Mouse (Mus musculus) limb, embryonic 12.5 days (tissue): ENCODE measurements around the gene Itih4. TPM values are rescaled to one million over a fixed set of nuclear protein-coding genes. Genes with fewer than 3 reads are reported as not detected.

Source experiments
- ATAC-seq: fragments of 200-750 bp; cut with Nextera tagmentation; 2 replicates; pipeline ENCODE4 v1.8.0; 2017; ENCODE audit warnings: low read depth, moderate TSS enrichment; ENCODE audit not compliant: insufficient number of reproducible peaks, insufficient read depth, low FRiP score, low TSS enrichment
- H3K27ac ChIP-seq: fragments of 300-500 bp; sonication (generic); 2 replicates; pipeline ENCODE4 v1.5.1; 2016; ENCODE audit warnings: mild to moderate bottlenecking, moderate library complexity
- H3K27me3 ChIP-seq: fragments of 300-500 bp; sonication (generic); 2 replicates; pipeline ENCODE4 v1.6.1; 2016; ENCODE audit warnings: mild to moderate bottlenecking, moderate library complexity
- H3K36me3 ChIP-seq: fragments of 300-500 bp; sonication (generic); 2 replicates; pipeline ENCODE4 v1.6.1; 2016; ENCODE audit warnings: mild to moderate bottlenecking, moderate library complexity
- H3K4me1 ChIP-seq: fragments of 300-500 bp; sonication (generic); replicated peaks from 2 replicates; pipeline ENCODE4 v1.6.1; 2016
- H3K4me2 ChIP-seq: fragments of 300-500 bp; sonication (generic); 2 replicates; pipeline ENCODE4 v1.6.1; 2016; ENCODE audit warnings: mild to moderate bottlenecking, moderate library complexity
- H3K4me3 ChIP-seq: fragments of 300-500 bp; sonication (generic); replicated peaks from 2 replicates; pipeline ENCODE4 v1.5.1; 2016; ENCODE audit warnings: mild to moderate bottlenecking
- H3K9ac ChIP-seq: fragments of 300-500 bp; sonication (generic); replicated peaks from 2 replicates; pipeline ENCODE4 v1.6.1; 2016; ENCODE audit warnings: mild to moderate bottlenecking, moderate library complexity
- H3K9me3 ChIP-seq: fragments of 300-500 bp; sonication (generic); 2 replicates; pipeline ENCODE4 v1.6.1; 2016; ENCODE audit warnings: mild to moderate bottlenecking, moderate library complexity
- WGBS: fragments of 180-500 bp; shearing (Covaris S2); methylation state at CpG from one replicate; pipeline ENCODE4 v1.1.7; 2016; 5-methylcytosine and 5-hydroxymethylcytosine counted together
- polyA plus RNA-seq: library from polyadenylated mRNA; unstranded; fragments of >200 nt; fragmentation: Nextera tagmentation; extraction: Ambion mirVana; gene quantifications from 2 replicates; pipeline ENCODE4 v1.2.1, GENCODE M21; 2016

Itih4 gene
- polyA plus RNA-seq, 1 experiment from 2014 or later: 0.10 TPM

GRCm38 (mm10) chr14:30907814-30908265 is 21.6 kb downstream of the Itih4 start:
- 87% methylated on average over 3 of the region's 3 CpGs for WGBS
- Histone ChIP-seq H3K27me3 (no peaks in the 10 kb centered on the region), H3K36me3 (no peaks in the 10 kb centered on the region), H3K9ac (no peak overlapping the region), H3K4me1 (no peaks in the 10 kb centered on the region), H3K4me2 (no peak overlapping the region), H3K27ac (no peak overlapping the region), H3K4me3 (no peak overlapping the region), H3K9me3 (no peaks in the 10 kb centered on the region)
- ATAC-seq: no peak

- H3K4me2 ChIP-seq: no peak overlapping the region
- H3K4me3 ChIP-seq: no peak overlapping the region
- no peaks in the 10 kb centered on the region for H3K9me3 ChIP-seq
- no peak overlapping the region for H3K9ac ChIP-seq
- no peaks in the 10 kb centered on the region for H3K4me1 ChIP-seq
- no peaks in the 10 kb centered on the region for H3K27me3 ChIP-seq
- H3K27ac ChIP-seq: no peak overlapping the region
- no peak for ATAC-seq
- no peaks in the 10 kb centered on the region for H3K36me3 ChIP-seq
- 90% methylated on average over 8 of the region's 8 CpGs for WGBS
These were observed 24.9 kb downstream of the Itih4 start for GRCm38 (mm10) chr14:30911141-30911540.

- 85% methylated on average over 8 of the region's 8 CpGs for WGBS
- no peak overlapping the region for H3K4me3 ChIP-seq
- ATAC-seq: no peak
These were observed 26.4 kb downstream of the Itih4 start for GRCm38 (mm10) chr14:30912641-30913040.

GRCm38 (mm10) chr14:30913404-30913803 is 27.1 kb downstream of the Itih4 start:
- ATAC-seq: no peak
- no peaks in the 10 kb centered on the region for H3K4me1 ChIP-seq
- H3K4me2 ChIP-seq: no peak overlapping the region
- no peaks in the 10 kb centered on the region for H3K9me3 ChIP-seq
- no peak overlapping the region for H3K9ac ChIP-seq
- H3K27me3 ChIP-seq: no peaks in the 10 kb centered on the region
- 93% methylated on average over 5 of the region's 5 CpGs for WGBS
- no peaks in the 10 kb centered on the region for H3K36me3 ChIP-seq
- no peak overlapping the region for H3K27ac ChIP-seq
- H3K4me3 ChIP-seq: no peak overlapping the region

More at GRCm38 (mm10) chr14:30912641-30913040, 26.4 kb downstream of the Itih4 start:
- no peaks in the 10 kb centered on the region for H3K27me3 ChIP-seq
- no peaks in the 10 kb centered on the region for H3K9me3 ChIP-seq
- H3K36me3 ChIP-seq: no peaks in the 10 kb centered on the region
- no peak overlapping the region for H3K27ac ChIP-seq
- no peaks in the 10 kb centered on the region for H3K4me1 ChIP-seq
- no peak overlapping the region for H3K9ac ChIP-seq
- H3K4me2 ChIP-seq: no peak overlapping the region

- H3K4me2 ChIP-seq: no peak overlapping the region
- H3K27ac ChIP-seq: no peak overlapping the region
- no peak for ATAC-seq
- no peak overlapping the region for H3K9ac ChIP-seq
- H3K9me3 ChIP-seq: no peaks in the 10 kb centered on the region
- no peak overlapping the region for H3K4me3 ChIP-seq
- no peaks in the 10 kb centered on the region for H3K36me3 ChIP-seq
- whole genome bisulfite sequencing: 86% methylated on average over 1 of the region's 1 CpGs
- H3K27me3 ChIP-seq: no peaks in the 10 kb centered on the region
- H3K4me1 ChIP-seq: no peaks in the 10 kb centered on the region
These were observed 30.2 kb downstream of the Itih4 start for GRCm38 (mm10) chr14:30916516-30916915.

- Histone ChIP-seq H3K36me3 (no peaks in the 10 kb centered on the region), H3K27ac (no peak overlapping the region), H3K9me3 (no peaks in the 10 kb centered on the region), H3K4me1 (no peaks in the 10 kb centered on the region), H3K27me3 (no peaks in the 10 kb centered on the region), H3K9ac (no peak overlapping the region), H3K4me3 (no peak overlapping the region), H3K4me2 (no peak overlapping the region)
- 61% methylated on average over 8 of the region's 8 CpGs for WGBS
- ATAC-seq: no peak
These were observed 35.9 kb downstream of the Itih4 start for GRCm38 (mm10) chr14:30922053-30922670.

GRCm38 (mm10) chr14:30923375-30924105 is 37.3 kb downstream of the Itih4 start, which contains the start of gene Itih3:
TSS of gene Itih3 (minus strand) at chr14:30923760.
- H3K27me3 ChIP-seq: no peaks in the 10 kb centered on the region
- WGBS: 74% methylated on average over 6 of the region's 6 CpGs

GRCm38 (mm10) chr14:30925492-30925891 is 39.2 kb downstream of the Itih4 start:
- H3K4me3 ChIP-seq: no peak overlapping the region
- no peaks in the 10 kb centered on the region for H3K36me3 ChIP-seq
- H3K27me3 ChIP-seq: no peaks in the 10 kb centered on the region
- H3K9me3 ChIP-seq: no peaks in the 10 kb centered on the region
- no peaks in the 10 kb centered on the region for H3K4me1 ChIP-seq
- no peak overlapping the region for H3K9ac ChIP-seq
- no peak overlapping the region for H3K27ac ChIP-seq
- 86% methylated on average over 3 of the region's 3 CpGs for WGBS
- ATAC-seq: no peak
- no peak overlapping the region for H3K4me2 ChIP-seq

More at GRCm38 (mm10) chr14:30923375-30924105, 37.3 kb downstream of the Itih4 start, which contains the start of gene Itih3:
- Histone ChIP-seq H3K4me1 (no peaks in the 10 kb centered on the region), H3K9ac (no peak within 1 kb of the TSS), H3K27ac (no peak within 1 kb of the TSS), H3K4me2 (no peak within 1 kb of the TSS), H3K36me3 (no peaks in the 10 kb centered on the region), H3K4me3 (no peak within 1 kb of the TSS), H3K9me3 (no peaks in the 10 kb centered on the region)
- no peak for ATAC-seq

GRCm38 (mm10) chr14:30930386-30930785 is 44.1 kb downstream of the Itih4 start:
- Histone ChIP-seq H3K9me3 (no peaks in the 10 kb centered on the region), H3K27ac (no peak overlapping the region), H3K36me3 (no peaks in the 10 kb centered on the region), H3K4me2 (no peak overlapping the region), H3K4me3 (no peak overlapping the region), H3K4me1 (no peaks in the 10 kb centered on the region), H3K27me3 (no peaks in the 10 kb centered on the region), H3K9ac (no peak overlapping the region)
- WGBS: 95% methylated on average over 4 of the region's 4 CpGs
- ATAC-seq: no peak

- no peak overlapping the region for H3K4me2 ChIP-seq
These were observed 47.1 kb downstream of the Itih4 start for GRCm38 (mm10) chr14:30933351-30933750.

GRCm38 (mm10) chr14:30942254-30942653 is 56.0 kb downstream of the Itih4 start:
- Histone ChIP-seq H3K4me2 (no peak overlapping the region), H3K36me3 (no peaks in the 10 kb centered on the region), H3K9me3 (no peaks in the 10 kb centered on the region), H3K9ac (no peak overlapping the region), H3K4me1 (no peaks in the 10 kb centered on the region), H3K27ac (no peak overlapping the region), H3K27me3 (0 out of 2 replicates have a peak, but pooled peaks cover 3% of the 10 kb centered on the region), H3K4me3 (no peak overlapping the region)
- ATAC-seq: no peak
- 97% methylated on average over 4 of the region's 4 CpGs for WGBS

More at GRCm38 (mm10) chr14:30933351-30933750, 47.1 kb downstream of the Itih4 start:
- ATAC-seq: no peak
- Histone ChIP-seq H3K36me3 (no peaks in the 10 kb centered on the region), H3K27me3 (no peaks in the 10 kb centered on the region), H3K9ac (no peak overlapping the region), H3K4me3 (no peak overlapping the region), H3K9me3 (no peaks in the 10 kb centered on the region), H3K4me1 (no peaks in the 10 kb centered on the region), H3K27ac (no peak overlapping the region)
- WGBS: 87% methylated on average over 9 of the region's 9 CpGs
